Mouse (Mus musculus) telencephalon, adult 2 months (tissue): ENCODE measurements around the gene 2010003K11Rik.

Source experiments
- DNase-seq: peaks from one replicate; pipeline ENCODE4 v3.0.0-alpha.2; 2011; ENCODE audit warnings: low read depth, low spot score

The 2010003K11Rik gene

GRCm38 (mm10) chr19:4498062-4498933 lies at the start of gene 2010003K11Rik:
Gene 2010003K11Rik (minus strand): TSS chr19:4498583.
- no peak for DNase-seq

GRCm38 (mm10) chr19:4547801-4548200 lies 49.4 kb upstream of the 2010003K11Rik start:
- DNase-seq, result no peak

- DNase-seq, result no peak
Observed at GRCm38 (mm10) chr19:4545841-4546240, 47.5 kb upstream of the 2010003K11Rik start.

- DNase-seq, result no peak
Observed at GRCm38 (mm10) chr19:4545091-4545490, 46.7 kb upstream of the 2010003K11Rik start.

GRCm38 (mm10) chr19:4542081-4542480 lies 43.7 kb upstream of the 2010003K11Rik start:
- DNase-seq, result no peak

- DNase-seq, result no peak
Observed at GRCm38 (mm10) chr19:4540992-4541391, 42.6 kb upstream of the 2010003K11Rik start.

- no peak for DNase-seq
Observed at GRCm38 (mm10) chr19:4540263-4540662, 41.9 kb upstream of the 2010003K11Rik start.

- no peak for DNase-seq
Observed at GRCm38 (mm10) chr19:4536606-4537005, 38.2 kb upstream of the 2010003K11Rik start.

- DNase-seq, result no peak
Observed at GRCm38 (mm10) chr19:4535922-4536321, 37.5 kb upstream of the 2010003K11Rik start.

GRCm38 (mm10) chr19:4534646-4535045 lies 36.3 kb upstream of the 2010003K11Rik start:
- DNase-seq, result no peak

- no peak for DNase-seq
Observed at GRCm38 (mm10) chr19:4521426-4522050, 23.2 kb upstream of the 2010003K11Rik start.

- DNase-seq, result no peak
Observed at GRCm38 (mm10) chr19:4517483-4517882, 19.1 kb upstream of the 2010003K11Rik start.

GRCm38 (mm10) chr19:4516288-4516687 lies 17.9 kb upstream of the 2010003K11Rik start:
- no peak for DNase-seq

GRCm38 (mm10) chr19:4515746-4516145 lies 17.4 kb upstream of the 2010003K11Rik start:
- no peak for DNase-seq

- no peak for DNase-seq
Observed at GRCm38 (mm10) chr19:4513236-4513858, 15.0 kb upstream of the 2010003K11Rik start.

- no peak for DNase-seq
Observed at GRCm38 (mm10) chr19:4511116-4511841, 12.9 kb upstream of the 2010003K11Rik start.

GRCm38 (mm10) chr19:4509986-4510963 lies 11.9 kb upstream of the 2010003K11Rik start, which contains the start of gene Pcx:
Gene Pcx (plus strand): TSS chr19:4510472.
- DNase-seq, result peak; percentile 99

GRCm38 (mm10) chr19:4507746-4508145 lies 9.4 kb upstream of the 2010003K11Rik start:
- DNase-seq, result no peak

GRCm38 (mm10) chr19:4504830-4505229 lies 6.4 kb upstream of the 2010003K11Rik start:
- no peak for DNase-seq

- no peak for DNase-seq
Observed at GRCm38 (mm10) chr19:4502701-4503100, 4.3 kb upstream of the 2010003K11Rik start.
